Mouse (Mus musculus) lung, adult 2 months (tissue): ENCODE data around the gene Gcsh.
A peak's percentile ranks its signal among the peaks of the same experiment; 100 is the strongest.

Source experiments
- CTCF ChIP-seq: fragments of 200-500 bp; IDR thresholded peaks from 2 replicates; pipeline ENCODE4 v1.5.1; 2011; ENCODE audit warnings: mild to moderate bottlenecking, low read length, control low read depth; ENCODE audit not compliant: insufficient read depth
- POLR2A ChIP-seq: fragments of 200-500 bp; IDR thresholded peaks from 2 replicates; pipeline ENCODE4 v1.6.1; 2011; ENCODE audit warnings: low read depth, mild to moderate bottlenecking, control low read depth, low read length, borderline replicate concordance; ENCODE audit errors: extremely low read depth

- peak; percentile 17; the same call in 1 of the 2 replicates for TF ChIP-seq CTCF
- TF ChIP-seq POLR2A = peak; percentile 48; the same call in 1 of the 2 replicates
Observed at GRCm38 (mm10) chr8:116978631-116979256, 14.6 kb downstream of the Gcsh start, which contains the start of gene 1700030J22Rik.
